Mouse (Mus musculus): ENCODE data around the gene Mypop.
A peak's percentile ranks its signal among the peaks of the same experiment; 100 is the strongest.

Gene Mypop

GRCm38 (mm10) chr7:18990601-18991295 is at the start of gene Mypop:
TSS of gene Mypop (plus strand) at chr7:18991245.
- ATAC-seq (ENCODE audit: low TSS enrichment): peak; percentile 84

GRCm38 (mm10) chr7:18942376-18942775 is 48.7 kb upstream of the Mypop start:
- peak; percentile 75 for ATAC-seq (ENCODE audit: low TSS enrichment)

DNA sequence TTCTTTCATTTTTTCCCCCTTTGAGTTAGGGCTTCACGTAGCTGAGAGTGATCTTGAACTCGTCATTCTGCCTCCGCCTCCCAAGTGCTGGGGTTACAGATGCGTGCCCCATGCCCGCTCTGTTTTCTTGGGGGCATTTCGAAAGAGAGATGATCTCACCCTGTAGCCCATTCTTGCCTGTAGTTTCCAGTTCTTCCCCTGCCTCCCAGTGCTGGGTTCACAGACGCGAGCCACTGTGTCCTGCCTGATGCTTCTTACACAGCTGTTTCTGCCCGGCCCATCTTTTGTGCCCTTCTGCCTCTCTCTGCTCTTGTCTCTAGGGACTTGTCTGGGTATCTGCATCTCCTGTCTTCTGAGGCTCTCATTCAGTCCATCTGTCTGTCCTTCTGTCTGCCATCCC is 48.2 kb upstream of the Mypop start:
- no peak for ATAC-seq (ENCODE audit: low TSS enrichment)

GRCm38 (mm10) chr7:18948151-18948550 is 42.9 kb upstream of the Mypop start:
- ATAC-seq (ENCODE audit: low TSS enrichment): no peak

DNA sequence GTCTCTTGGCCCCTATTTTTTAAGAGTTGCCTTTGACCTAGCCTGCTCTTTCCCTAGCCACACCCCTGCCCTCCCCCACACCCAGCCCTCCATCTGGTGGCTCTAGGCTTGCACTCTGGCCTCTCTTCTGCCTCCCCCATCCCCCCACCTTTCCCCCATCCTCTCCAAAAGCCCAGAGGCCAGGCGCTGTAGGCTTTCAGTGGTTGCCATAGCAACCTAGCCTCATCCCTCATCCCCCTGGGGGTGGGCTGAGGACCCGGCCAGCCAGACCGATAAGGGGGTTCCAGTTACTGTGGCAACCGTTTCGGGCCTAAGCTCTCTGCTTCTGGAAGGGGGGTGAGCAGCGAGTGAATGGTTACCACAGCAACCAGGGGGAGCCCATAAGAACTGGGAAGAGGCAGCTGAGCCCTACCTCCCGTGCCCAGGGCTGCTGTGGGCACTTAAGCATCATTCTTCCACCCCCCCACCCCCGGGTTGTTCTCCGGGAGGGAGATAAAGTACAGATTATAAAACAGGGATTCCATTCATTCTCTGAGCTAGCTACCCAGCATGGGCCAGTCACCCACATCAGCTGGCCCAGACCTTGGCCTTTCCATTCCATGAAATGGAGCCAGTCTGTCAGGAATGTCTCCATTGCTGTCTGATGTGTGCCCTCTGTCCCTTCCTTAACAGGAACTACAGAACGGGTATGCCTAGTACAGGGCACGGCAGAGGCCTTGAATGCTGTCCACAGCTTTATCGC is 41.1 kb upstream of the Mypop start:
- ATAC-seq (ENCODE audit: low TSS enrichment): peak; percentile 59

- no peak for ATAC-seq (ENCODE audit: low TSS enrichment)
These were observed 40.3 kb upstream of the Mypop start for GRCm38 (mm10) chr7:18950523-18951315.

GRCm38 (mm10) chr7:18951397-18951796 is 39.6 kb upstream of the Mypop start:
- ATAC-seq (ENCODE audit: low TSS enrichment): no peak

DNA sequence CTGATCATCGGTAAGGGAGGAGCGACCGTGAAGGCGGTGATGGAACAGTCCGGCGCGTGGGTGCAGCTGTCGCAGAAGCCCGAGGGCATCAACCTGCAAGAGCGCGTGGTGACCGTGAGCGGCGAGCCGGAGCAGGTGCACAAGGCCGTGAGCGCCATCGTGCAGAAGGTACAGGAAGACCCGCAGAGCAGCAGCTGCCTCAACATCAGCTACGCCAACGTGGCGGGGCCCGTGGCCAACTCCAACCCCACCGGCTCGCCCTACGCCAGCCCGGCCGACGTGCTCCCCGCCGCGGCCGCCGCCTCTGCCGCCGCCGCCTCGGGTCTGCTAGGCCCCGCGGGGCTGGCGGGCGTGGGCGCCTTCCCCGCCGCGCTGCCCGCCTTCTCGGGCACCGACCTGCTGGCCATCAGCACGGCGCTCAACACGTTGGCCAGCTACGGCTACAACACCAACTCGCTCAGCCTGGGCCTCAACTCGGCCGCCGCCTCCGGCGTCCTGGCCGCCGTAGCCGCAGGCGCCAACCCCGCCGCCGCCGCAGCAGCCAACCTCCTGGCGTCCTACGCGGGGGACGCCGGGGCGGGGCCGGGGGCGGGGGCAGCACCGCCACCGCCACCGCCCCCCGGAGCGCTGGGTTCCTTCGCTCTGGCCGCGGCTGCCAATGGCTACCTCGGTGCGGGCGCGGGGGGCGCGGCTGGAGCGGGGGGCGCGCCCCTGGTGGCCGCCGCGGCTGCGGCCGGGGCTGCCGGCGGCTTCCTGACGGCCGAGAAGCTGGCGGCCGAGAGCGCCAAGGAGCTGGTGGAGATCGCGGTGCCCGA is 33.3 kb upstream of the Mypop start:
- ATAC-seq (ENCODE audit: low TSS enrichment): peak; percentile 48

DNA sequence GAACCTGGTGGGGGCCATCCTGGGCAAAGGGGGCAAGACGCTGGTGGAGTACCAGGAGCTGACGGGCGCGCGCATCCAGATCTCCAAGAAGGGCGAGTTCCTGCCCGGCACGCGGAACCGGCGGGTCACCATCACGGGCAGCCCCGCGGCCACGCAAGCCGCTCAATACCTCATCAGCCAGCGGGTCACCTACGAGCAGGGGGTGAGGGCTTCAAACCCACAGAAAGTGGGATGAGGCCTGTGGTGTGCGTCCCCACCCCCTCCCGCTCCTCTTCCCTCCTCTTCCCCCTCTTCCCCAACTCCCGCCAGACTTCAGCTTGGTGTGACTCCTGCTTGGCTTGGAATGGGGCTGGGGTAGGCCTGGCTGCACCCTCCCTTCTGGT is 32.7 kb upstream of the Mypop start:
- no peak for ATAC-seq (ENCODE audit: low TSS enrichment)

DNA sequence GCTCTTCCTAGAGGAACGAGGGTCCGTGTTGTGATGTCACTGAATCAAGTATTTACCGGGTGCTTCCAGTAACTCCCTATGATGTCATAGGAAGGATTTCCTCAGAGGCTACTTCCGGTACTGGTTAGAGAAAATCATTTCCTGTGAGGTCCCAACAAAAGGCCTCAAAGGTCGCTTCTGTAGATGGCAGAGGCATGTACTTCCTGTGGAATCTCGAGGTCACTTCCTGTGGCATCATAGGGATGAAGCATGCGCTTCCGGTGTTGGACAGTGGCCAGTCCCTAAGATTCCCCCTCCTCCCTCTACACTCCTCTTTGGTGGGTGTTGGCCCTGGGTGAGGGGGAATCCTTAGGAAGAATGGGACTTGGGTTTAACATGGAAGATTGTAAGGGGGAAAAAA is 31.6 kb upstream of the Mypop start:
- no peak for ATAC-seq (ENCODE audit: low TSS enrichment)

GRCm38 (mm10) chr7:18962171-18962792 is 28.8 kb upstream of the Mypop start:
- no peak for ATAC-seq (ENCODE audit: low TSS enrichment)

GRCm38 (mm10) chr7:18962795-18963194 is 28.2 kb upstream of the Mypop start:
- no peak for ATAC-seq (ENCODE audit: low TSS enrichment)

DNA sequence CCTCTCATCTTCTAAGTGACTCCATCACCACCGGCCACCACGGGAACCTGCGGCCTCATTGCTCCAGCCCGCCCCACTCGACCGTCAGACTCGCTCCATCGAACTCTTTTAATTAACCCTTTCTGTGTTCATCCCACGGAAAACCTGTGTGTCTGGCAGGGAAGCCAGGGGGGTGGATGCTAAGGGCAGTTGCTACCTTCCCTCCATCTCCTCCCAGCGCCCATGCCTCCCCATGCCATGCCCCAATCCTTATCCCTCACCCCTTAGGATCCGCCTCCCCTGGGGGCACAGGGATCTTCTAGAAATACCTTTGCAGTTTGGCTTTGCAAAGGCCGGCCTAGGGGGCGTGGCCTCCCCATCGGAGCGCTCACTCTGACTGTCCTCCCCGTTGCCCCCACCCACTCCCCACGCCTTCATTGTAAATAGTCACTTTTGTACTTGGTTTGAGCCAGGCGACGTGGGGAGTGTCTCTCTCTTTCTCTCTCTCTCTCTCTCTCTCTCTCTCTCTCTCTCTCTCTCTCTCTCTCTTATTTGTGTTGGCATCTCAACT is 27.7 kb upstream of the Mypop start:
- no peak for ATAC-seq (ENCODE audit: low TSS enrichment)

DNA sequence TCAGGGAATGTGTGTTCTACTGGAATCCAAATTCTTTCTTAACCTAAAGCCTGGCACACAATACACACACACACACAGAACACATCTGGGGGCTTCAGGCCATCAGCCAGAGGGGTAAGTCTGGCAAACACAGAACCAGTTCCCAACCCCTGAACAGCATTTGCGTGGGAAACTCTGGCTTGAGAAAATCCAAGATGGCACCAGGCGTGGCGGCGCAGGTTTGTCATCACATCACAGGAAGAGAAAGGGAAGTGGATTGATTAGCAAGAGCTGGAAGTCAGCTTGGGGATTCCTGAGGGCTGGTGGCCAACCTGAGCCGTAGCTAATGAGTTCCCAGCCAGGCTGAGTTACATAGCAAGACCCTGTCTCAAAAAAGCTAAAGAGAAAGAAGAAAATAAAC is 25.7 kb upstream of the Mypop start:
- no peak for ATAC-seq (ENCODE audit: low TSS enrichment)

GRCm38 (mm10) chr7:18967603-18968002 is 23.4 kb upstream of the Mypop start:
- peak; percentile 72; the same call in 1 of the 2 replicates for ATAC-seq (ENCODE audit: low TSS enrichment)

DNA sequence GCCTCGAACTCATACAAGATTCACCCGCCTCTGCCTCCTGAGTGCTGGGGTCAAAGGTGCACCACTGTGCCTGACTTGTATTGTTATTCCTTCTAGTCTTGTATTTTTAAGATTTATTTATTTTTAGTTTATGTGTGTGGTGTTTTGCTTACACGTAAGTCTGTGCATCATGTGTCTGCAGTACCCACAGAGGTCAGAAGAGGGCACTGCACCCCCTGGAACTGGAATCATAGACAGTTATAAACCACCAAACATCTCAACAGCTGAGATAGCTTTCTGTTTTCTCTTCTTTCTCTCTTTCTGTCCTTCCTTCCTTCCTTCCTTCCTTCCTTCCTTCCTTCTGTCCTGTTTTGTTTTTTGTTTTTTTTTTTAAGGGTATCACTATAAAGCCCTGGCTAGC is 20.1 kb upstream of the Mypop start:
- ATAC-seq (ENCODE audit: low TSS enrichment): no peak

DNA sequence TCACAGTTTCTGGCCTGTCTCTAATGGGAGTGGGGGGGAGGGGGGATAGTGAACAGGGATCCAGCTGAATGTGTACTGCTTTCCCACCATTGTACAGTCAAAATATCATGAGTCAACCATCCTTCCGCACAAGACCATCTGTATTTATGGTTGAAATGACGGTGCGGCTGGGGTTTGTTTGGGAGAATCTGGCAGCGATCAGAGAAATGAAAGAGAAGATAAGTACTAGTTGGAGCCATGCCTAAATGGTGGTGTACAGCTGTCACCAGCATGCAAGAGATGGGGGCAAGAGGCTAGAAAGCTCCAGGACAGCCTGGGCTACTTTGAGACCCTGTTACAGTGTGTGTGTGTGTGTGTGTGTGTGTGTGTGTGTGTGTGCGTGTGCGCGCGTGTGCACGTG is 12.7 kb upstream of the Mypop start:
- no peak for ATAC-seq (ENCODE audit: low TSS enrichment)

GRCm38 (mm10) chr7:18986503-18986902 is 4.5 kb upstream of the Mypop start:
- ATAC-seq (ENCODE audit: low TSS enrichment): no peak

- ATAC-seq (ENCODE audit: low TSS enrichment): no peak
These were observed 3.9 kb upstream of the Mypop start, which contains the start of gene Nanos2 for GRCm38 (mm10) chr7:18987100-18987499. TSS of gene Nanos2 (plus strand) at chr7:18987400.

- no peak for ATAC-seq (ENCODE audit: low TSS enrichment)
These were observed 3.3 kb upstream of the Mypop start for GRCm38 (mm10) chr7:18987747-18988146.

- no peak for ATAC-seq (ENCODE audit: low TSS enrichment)
These were observed 2.3 kb upstream of the Mypop start for GRCm38 (mm10) chr7:18988780-18989179.

Data from frontal cortex, adult (tissue).